In the genomic region with DNA sequence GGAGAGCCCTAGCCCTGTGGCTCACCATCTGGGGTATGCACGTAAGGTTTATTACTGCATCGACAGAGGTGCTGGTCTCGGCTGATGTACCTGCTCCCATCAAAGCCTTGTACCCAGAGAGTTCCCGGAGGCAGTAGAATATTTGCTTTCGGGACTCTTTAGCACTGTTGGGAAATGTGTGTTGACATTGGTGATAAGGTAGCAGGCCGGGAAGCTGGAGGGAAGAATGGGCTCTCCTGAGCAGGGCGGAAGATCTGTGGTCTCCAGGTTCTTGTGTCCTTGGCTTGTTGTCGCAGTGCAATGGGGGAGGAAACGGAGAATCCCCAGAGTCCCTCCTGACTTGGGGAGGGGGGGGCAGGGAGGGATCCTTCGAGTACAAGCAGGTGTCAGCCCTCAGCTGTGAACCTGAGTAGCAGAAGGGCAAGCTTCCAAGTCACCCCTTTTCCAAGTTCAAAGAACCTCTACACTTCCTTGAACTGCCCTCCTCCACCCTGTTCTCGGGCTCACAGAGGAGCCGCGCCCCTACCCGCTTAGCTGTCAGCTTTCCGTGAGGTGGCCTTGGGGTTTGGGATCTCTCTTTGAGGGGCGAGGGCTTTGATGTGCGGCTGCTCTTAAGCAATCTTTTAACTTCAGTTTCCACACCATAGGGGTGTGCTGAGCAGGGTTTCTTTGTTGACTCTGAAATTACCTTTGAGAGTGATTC, we compare ENCODE assay signal across 13 mouse cellular contexts.
DNase-seq lines count a peak whose midpoint lies in the region; ATAC-seq lines count a peak whose summit lies in the region.
"Had no signal": no experiment of that assay in that cellular context is flagged by ENCODE, and none has a peak within 500 bp of the region (broad histone marks: within the 10 kb centered on the region; RNA-seq: fewer than 3 reads in every experiment).

No protein-coding gene starts in this region.

- no peak overlapping the region for H3K9ac ChIP-seq in liver, embryonic 11.5 days (ENCODE audit: low read depth, low read length)
- H3K9ac ChIP-seq in midbrain, embryonic 15.5 days: no peak overlapping the region
- H3K9ac ChIP-seq: hindbrain, embryonic 13.5 days; neural tube, embryonic 12.5 days had no signal

- no peaks in the 10 kb centered on the region for H3K36me3 ChIP-seq in liver, embryonic 11.5 days (ENCODE audit: control insufficient read depth, insufficient read depth, low read length)
- no peaks in the 10 kb centered on the region for H3K36me3 ChIP-seq in midbrain, embryonic 15.5 days (replicated peaks)
- H3K36me3 ChIP-seq: G1E; hindbrain, embryonic 13.5 days; neural tube, embryonic 12.5 days had no signal

- no peaks in the 10 kb centered on the region for H3K9me3 ChIP-seq in liver, embryonic 11.5 days (ENCODE audit: control insufficient read depth, low read length)
- no peaks in the 10 kb centered on the region for H3K9me3 ChIP-seq in midbrain, embryonic 15.5 days
- H3K9me3 ChIP-seq: G1E; hindbrain, embryonic 13.5 days; neural tube, embryonic 12.5 days had no signal

- WGBS in liver, embryonic 11.5 days: 41% methylated on average over 17 of the region's 17 CpGs
- 66% methylated on average over 17 of the region's 17 CpGs for WGBS in midbrain, embryonic 15.5 days

- H3K4me3 ChIP-seq in liver, embryonic 11.5 days (ENCODE audit: low read depth, low read length): no peak overlapping the region
- H3K4me3 ChIP-seq in midbrain, embryonic 15.5 days: no peak overlapping the region
- H3K4me3 ChIP-seq: hindbrain, embryonic 13.5 days; neural tube, embryonic 12.5 days had no signal

- no peak overlapping the region for H3K27ac ChIP-seq in liver, embryonic 11.5 days (ENCODE audit: low read depth, low read length)
- H3K27ac ChIP-seq in midbrain, embryonic 15.5 days: no peak overlapping the region
- H3K27ac ChIP-seq: hindbrain, embryonic 13.5 days; neural tube, embryonic 12.5 days had no signal

- H3K4me2 ChIP-seq in liver, embryonic 11.5 days: peak overlapping the region; percentile 31
- H3K4me2 ChIP-seq in midbrain, embryonic 15.5 days: no peak overlapping the region
- H3K4me2 ChIP-seq: hindbrain, embryonic 13.5 days; neural tube, embryonic 12.5 days had no signal

- DNase-seq in kidney, adult 9 months: peak; percentile 40
- DNase-seq in kidney, adult 18-20 months: no peak
- no peak for DNase-seq in liver, embryonic 11.5 days (ENCODE audit: low spot score)
- peak; percentile 63 for DNase-seq in lung, postnatal 10 days
- peak; percentile 59 for DNase-seq in thymus, postnatal 25 days
- DNase-seq in ovary, adult 18-20 months (ENCODE audit: low spot score): no peak
- DNase-seq in c-Kit-positive CD71-positive TER-119-positive erythroid progenitor cells, embryonic 14.5 days (ENCODE audit: low spot score): no peak
- DNase-seq: cerebellum, postnatal 36 days; gastrocnemius, postnatal 25 days had no signal

- H3K27me3 ChIP-seq in liver, embryonic 11.5 days (replicated peaks; ENCODE audit: control insufficient read depth, insufficient read depth, low read length): peaks cover 6% of the 10 kb centered on the region
- H3K27me3 ChIP-seq in midbrain, embryonic 15.5 days (replicated peaks): peaks cover 16% of the 10 kb centered on the region

- H3K4me1 ChIP-seq in liver, embryonic 11.5 days (replicated peaks; ENCODE audit: control insufficient read depth, insufficient read depth, low read length): 0 out of 2 replicates have a peak, but pooled peaks cover 2% of the 10 kb centered on the region
- no peaks in the 10 kb centered on the region for H3K4me1 ChIP-seq in midbrain, embryonic 15.5 days
- H3K4me1 ChIP-seq: hindbrain, embryonic 13.5 days; neural tube, embryonic 12.5 days had no signal

- ATAC-seq in liver, embryonic 11.5 days (replicated peaks; ENCODE audit: low FRiP score): no peak
- no peak for ATAC-seq in midbrain, embryonic 15.5 days (replicated peaks)

Comparison
In these comparisons a context has a peak if more than half of its experiments do, and no peak if none do; other contexts are left out.
1. DNase-seq: peak in kidney, adult 9 months (single experiment), lung, postnatal 10 days (single experiment) and thymus, postnatal 25 days (single experiment); none in kidney, adult 18-20 months (single experiment), liver, embryonic 11.5 days (single experiment), ovary, adult 18-20 months (single experiment) and c-Kit-positive CD71-positive TER-119-positive erythroid progenitor cells, embryonic 14.5 days (single experiment).